Mouse (Mus musculus) heart, adult 9 months (tissue): ENCODE data around the gene Rcbtb2.

Experiments
- DNase-seq, 2 experiments: peaks; one replicate each; pipeline ENCODE4 v3.0.0; 2022; ENCODE audit warnings: low spot score in 2 of 2

Rcbtb2 gene

DNA sequence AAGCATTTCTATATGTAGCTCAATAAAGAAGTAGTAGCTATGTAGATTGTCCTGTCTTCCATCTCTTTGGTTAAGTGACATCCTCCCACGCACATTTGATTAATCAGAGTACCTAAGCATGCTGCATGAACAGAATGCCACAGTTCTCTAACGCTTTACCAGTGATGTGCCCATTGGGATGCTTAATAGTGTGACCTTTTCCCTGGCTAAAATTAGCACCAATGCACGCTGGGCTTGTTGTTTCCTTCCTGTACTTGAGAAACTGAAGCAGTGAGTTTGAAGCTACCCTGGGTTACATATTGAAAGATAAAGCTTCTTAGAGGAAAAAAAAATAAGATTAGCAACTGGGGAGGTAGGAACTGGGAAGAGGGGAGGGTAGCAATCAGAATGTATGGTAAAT lies 81.2 kb downstream of the Rcbtb2 start:
- no peak for DNase-seq

DNA sequence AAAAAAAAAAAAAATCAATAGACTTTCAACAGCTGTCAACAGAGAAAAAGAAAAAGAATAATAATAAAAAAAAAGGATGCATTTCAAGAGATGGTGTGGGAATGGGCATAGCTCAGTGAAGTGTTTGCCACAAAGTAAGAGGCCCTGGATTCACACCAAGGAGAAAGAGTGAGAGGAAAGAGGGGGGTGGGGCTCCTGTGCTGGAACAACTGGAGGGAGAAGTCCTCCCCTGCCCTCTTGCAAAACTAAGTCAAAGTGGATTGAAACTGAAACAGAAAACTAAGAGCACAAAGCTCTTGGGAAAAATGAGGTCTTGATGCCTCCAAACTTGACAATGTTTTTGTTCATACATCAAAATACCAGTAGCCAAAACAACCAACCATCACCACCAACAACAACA lies 86.4 kb downstream of the Rcbtb2 start:
- DNase-seq, result peak; percentile 42 to 56

DNA sequence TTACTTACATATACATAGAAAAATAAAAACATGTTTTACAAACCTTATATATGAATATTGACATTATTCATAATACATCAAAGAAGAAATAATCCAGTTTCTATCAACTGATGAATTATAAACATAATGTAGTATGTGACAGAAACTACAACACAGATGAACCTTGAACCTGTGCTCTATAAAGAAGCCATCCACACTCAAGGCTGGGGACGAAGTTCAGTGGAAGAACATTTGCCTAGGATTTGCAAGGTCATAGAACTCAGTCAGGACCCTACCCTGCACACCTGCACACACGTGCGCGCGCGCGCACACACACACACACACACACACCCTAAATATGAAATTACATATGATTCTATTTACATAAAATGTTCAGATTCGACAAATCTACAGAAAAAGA lies 87.4 kb downstream of the Rcbtb2 start:
- DNase-seq, result no peak

DNA sequence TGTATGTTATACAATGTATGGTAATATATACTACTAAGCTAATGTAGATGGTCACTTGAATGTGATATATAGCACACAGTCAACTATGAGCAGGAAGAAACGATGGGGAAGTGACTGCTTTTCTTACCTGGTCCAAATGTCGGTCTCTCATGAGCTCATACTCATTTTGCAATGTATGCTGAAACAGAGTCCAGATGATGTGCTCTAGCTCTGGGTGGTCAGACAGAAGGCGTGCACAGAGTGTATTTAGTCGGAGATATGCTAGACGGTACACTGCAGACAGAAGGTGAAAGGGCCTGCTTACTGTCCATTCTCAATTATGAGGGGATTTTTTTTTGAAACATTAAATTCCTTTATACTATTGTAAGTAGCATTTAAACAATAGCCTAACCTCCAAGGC lies 88.6 kb downstream of the Rcbtb2 start:
- DNase-seq, result no peak

DNA sequence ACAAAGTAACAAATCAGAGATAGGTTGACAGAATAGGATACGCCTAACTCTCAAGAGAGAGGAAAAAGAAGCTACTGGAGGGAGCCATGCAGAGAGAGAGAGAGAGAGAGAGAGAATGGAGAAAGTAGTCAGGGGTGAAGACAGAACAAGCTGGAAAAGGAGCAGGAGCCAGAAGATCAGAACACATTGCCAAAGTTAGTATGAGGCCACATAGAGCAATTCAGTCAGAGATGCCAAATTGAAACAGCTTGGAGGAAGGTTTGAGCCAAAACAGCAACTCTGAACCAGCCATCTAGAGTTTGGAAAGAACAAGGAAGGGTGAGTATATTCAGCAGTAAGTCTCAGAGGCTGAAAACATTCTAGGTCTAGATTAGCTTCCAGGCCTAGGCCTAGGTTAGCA lies 94.2 kb downstream of the Rcbtb2 start:
- peak; percentile 62 to 64 for DNase-seq

DNA sequence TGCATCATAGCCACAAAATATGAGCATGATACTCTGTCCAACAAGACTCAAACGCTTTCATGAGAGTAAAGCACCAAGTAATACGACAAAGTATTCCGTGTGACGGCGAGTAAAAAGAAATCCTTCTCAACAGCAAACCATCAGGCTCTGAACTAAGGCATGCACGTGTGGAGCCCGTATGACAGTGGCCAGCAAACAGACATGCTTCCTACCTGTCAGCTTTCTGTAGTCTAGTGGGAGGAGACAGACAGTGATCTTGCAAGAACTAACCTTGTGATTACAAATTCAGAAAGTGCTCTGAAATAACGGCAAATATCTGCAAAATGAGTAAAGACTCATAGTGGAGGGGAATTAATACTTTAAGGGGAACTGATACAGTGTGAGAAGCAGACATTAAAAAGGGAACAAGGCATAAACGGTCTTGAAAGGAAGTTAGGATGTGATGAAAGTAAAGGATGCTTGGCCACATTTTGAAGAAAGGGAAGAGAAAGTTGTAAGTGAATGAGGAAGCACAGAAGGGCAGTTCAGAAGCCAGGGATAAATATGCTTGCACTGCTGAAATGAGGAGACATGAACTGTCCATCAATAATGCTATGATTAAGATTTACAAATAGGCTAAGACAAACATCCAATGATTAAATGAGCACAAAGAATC lies 99.6 kb downstream of the Rcbtb2 start:
- DNase-seq, result peak in 1 of 2 experiments; percentile 53

DNA sequence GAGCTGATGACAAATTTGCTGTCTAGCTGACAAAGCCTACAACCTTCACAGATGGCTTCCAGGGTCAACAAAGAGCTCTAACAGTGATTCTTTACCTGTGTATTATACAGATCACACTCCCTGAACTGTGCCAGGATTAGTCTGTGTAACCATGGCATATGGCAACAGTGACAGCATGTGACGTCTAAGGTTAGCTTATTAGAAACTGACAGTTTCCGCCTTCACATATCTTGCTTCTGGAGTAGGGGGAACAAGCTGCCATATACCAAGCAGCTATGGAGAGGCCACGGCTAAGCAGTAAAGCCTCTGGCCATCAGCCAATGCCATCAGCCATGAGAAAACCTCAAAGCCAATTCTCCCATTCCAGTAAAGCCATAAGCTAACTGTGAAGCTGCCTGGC lies 103.5 kb downstream of the Rcbtb2 start:
- no peak for DNase-seq

DNA sequence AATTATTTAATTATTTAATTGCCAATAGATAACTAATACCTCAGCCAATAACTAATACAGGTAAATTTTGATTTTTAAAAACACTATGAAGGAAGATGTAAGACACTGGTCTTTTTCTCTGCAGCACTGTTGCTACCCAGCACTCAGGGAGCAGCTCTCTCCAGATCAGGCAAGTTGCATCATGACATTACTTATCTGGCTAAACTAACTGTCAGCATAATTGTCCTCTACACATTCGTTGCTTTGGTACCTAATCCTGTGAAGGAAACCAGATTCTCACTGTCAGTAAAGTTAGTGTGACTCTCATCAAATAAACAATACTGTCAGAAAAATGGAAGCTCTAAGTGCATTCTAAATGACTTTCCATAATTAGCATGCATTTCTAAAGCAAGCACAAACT lies 104.0 kb downstream of the Rcbtb2 start:
- DNase-seq, result no peak

DNA sequence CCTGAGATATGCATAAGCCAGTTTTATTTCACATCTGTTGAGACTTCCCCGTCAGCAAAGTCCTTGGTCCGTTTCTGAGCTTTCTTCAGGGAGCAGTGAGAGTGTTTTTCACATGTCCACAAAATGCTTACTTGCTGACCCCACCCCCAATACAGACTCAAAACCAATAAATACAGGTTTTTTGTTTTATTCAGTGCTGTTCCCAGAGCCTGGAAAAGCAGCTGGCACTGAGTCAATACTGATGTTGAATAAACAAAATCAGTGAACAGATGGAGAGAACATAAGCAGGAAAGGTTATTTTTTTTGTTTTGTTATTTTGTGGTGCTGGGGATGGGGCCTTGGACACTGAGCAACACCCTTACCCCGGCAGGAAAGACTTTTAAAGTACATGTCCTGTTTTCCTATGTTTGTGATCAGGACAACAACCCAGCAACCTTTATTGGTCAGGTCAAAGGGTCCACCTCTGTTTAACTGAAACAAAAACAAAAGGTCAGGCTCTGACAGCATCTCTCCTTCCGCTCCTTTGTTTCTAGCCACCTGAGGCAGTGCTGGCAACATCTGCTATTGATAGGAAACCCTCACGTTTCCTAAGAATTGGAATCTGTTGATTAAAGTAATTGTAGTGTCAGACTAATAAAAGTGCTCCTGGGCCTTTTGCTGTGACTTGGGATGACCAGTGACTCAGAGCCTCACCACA lies 108.6 kb downstream of the Rcbtb2 start:
- DNase-seq, result peak; percentile 34 to 53

DNA sequence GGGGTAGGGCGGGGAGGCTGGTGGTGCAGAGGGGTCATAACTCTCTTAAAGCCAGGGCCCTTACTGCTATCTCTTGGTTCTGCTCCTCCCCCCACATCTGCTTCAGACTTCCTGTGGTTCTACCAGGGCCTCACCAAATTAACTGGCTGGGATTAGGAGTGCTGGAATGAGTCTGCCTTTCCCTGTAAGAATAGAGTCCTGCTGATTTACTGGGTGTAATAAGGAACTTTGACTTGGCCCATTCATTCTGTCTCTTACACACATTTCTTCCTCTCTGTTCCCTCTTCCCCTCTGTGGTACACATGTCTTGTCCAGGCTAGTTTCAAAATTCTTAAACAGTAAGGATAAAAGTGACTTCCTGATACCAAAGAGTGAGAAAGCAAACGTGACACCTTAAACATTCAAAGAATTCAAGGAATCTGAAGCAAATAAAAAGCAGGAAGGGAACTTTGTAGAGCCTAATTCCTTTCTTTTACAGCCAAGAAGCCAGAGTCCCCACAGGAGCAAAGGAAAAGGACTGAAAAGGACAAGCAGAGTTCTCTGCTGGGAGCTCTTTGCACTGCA lies 111.7 kb downstream of the Rcbtb2 start:
- DNase-seq, result peak in 1 of 2 experiments; percentile 44

DNA sequence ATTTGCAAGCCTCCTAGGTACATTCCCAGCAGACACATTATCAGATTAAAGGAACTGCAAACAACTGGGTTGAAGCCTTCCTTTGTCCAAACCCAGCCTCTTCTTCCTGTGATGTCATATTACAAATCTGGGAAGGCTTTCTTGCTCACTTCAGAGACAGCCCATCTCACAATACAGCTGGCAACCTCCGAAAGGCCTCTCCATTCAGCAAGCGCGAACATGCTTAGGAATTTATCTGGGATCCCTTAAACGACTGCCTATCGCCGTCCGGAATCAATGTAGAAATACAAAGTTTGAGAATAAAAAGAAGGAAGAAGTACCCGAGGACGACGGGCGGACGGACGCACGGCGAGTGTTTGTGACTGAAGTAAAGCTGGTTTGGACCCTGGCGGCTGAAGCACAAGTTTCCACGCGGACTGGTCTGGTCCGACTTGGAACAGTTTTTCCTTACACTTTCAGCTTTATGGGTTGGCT lies 115.0 kb downstream of the Rcbtb2 start, which contains the start of gene Lpar6:
TSS of gene Lpar6 (plus strand) at position 48 of the 474 bp plus-strand sequence.
- peak; percentile 80 to 88 for DNase-seq

DNA sequence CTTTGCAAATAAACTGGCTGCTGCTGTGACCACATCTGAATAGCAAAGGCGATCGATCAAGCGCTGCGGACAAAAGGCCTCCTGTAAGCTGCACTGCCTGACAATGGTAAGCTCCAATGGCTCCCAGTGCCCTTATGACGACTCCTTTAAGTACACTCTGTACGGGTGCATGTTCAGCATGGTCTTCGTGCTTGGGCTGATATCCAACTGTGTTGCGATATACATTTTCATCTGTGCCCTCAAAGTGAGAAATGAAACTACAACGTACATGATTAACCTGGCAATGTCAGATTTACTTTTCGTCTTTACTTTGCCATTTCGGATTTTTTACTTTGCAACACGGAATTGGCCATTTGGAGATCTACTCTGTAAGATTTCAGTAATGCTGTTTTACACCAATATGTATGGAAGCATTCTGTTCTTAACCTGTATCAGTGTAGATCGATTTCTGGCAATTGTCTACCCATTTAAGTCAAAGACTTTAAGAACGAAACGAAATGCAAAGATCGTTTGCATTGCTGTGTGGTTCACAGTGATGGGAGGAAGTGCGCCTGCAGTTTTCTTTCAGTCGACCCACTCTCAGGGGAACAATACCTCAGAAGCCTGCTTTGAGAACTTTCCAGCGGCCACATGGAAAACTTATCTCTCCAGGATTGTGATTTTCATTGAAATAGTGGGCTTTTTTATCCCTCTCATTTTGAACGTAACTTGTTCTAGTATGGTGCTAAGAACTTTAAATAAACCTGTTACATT lies 115.8 kb downstream of the Rcbtb2 start:
- peak; percentile 48 to 56 for DNase-seq

DNA sequence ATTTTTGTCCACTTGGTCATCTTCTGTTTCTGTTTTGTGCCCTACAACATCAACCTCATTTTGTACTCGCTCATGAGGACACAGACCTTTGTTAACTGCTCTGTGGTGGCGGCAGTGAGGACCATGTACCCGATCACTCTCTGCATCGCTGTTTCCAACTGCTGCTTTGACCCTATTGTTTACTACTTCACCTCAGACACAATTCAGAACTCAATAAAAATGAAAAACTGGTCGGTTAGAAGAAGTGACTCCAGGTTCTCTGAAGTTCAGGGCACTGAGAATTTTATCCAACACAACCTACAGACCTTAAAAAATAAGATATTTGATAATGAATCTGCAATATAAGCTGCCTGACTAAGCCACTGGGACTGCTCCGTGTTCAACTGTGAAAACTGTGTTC lies 116.5 kb downstream of the Rcbtb2 start:
- no peak for DNase-seq

DNA sequence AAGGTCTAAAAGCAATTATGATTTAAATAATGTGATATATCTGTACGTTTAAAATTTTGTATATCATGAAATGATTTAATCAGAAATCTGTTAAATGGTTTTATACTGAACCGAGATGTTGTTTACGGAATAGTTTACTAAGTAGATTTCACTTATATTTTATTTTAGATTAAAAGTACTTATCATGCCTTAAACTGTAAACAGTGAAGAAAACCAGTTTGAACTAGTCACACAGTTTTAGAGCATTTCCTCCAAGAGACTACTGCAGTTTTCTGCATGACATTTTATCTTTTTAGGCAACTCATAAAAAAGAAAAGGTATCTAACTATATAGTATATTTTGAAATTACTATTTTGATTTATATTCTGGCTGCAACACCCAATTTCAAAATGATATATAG lies 117.0 kb downstream of the Rcbtb2 start:
- DNase-seq, result no peak

DNA sequence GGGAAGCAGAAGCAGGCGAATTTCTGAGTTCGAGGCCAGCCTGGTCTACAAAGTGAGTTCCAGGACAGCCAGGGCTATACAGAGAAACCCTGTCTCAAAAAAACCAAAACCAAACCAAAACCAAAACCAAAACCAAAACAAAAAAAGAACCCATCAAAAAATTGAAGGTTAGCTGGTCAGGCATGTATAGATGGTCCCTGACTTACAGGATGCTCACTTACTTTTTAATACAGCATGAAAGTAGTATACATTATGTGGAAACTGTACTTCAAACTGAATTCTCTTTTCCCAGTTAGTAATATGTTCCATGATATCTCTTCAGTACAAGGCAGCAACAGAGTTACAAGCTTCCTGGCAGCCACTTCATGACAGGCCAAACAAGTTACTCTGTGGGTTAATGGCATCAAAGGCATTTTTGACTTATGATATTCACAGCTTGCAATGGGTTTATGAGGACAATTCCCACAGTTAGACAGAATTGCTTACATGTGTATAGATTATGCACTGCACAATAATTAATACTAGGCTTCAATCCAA lies 121.3 kb downstream of the Rcbtb2 start:
- DNase-seq, result no peak

DNA sequence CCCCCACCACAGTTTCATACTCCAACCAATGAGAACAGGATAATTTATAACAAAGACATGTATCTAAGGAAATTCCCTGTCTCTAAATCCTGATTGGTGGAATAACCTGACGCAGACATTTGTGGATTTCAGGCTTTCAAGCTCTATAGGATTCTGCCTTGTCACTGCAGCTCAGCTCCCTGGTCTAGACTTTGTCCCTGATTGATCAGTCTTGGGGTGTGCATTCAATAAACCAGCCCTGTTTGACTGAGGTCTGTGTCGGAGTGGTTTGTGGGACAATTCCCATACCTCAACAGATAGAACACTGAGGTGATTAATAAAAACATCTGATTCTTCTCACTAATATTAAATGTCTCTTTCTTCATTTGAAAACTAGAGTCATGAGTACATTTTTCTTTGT lies 127.2 kb downstream of the Rcbtb2 start:
- no peak for DNase-seq

DNA sequence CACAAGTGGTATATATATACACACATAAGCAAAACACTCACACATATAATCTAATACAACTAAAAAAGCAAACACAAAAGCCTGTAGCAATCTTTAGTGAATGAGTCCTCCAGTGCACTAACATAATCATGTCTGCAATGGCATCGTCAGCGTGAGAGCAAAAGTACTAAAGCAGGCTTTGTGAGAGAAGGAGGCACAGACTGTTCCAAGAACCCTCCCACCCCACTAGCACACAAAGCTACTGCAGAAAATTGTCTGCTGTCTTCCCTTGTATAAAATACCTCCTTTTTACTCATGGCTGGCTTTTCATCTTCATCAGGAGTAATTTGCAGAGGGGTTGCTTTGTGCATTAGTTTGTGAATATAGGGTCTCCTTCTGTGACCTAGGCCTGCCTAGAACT lies 129.4 kb downstream of the Rcbtb2 start:
- DNase-seq, result no peak

DNA sequence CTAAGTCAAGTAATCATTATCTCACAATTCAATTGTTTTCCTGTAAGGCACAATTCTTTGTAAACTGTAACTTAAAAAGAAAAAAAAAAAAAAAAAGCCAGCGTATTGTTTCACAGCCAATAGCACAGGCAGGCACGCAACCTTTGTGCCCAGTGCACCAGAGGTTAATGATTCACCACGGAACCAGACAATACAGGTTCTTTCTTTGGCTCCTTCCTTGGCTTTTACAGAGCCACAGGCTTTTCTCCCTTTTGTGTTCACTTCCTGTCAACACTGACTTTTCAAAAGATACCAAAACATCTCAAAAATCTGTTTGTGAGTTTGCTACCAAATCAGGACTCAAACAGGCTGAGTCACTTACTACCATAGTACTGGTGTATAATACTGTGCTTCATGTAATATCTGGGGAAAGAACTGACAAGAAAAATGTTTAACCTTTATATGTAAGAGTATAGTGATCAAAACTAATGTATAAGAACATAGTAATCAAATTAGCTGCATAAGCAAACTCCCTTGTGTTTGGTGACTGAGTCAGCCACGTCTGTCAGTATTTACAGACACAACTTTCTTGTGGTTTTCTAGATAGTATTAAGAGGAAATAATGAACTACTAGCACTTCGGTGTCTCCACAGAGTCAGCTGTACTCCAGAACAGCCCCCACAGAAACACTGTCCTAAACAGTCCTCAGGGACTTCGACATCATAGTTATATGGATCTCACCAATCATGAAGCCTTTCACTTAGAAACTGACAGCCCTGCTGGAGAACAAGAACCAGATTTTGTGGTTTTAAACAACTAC lies 130.8 kb downstream of the Rcbtb2 start:
- DNase-seq, result no peak

DNA sequence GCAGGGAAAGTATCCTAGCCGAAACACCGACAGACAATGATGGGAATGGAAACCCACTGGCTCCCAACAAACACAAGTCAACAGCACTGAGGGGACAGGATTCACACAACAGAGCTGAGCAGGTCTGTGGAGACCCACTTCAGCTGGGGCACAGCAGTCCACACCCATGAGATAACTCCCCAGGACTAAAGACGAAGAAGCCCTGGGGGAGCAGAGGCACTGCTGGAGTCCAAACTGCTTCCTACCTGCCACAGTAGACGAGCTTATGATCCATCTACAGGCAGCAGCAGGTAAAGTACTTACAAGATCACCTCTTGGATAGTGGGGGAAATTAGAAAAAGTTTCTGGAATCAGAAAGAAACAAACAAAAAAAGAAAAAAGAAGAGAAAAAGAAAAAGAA lies 131.6 kb downstream of the Rcbtb2 start:
- no peak for DNase-seq

DNA sequence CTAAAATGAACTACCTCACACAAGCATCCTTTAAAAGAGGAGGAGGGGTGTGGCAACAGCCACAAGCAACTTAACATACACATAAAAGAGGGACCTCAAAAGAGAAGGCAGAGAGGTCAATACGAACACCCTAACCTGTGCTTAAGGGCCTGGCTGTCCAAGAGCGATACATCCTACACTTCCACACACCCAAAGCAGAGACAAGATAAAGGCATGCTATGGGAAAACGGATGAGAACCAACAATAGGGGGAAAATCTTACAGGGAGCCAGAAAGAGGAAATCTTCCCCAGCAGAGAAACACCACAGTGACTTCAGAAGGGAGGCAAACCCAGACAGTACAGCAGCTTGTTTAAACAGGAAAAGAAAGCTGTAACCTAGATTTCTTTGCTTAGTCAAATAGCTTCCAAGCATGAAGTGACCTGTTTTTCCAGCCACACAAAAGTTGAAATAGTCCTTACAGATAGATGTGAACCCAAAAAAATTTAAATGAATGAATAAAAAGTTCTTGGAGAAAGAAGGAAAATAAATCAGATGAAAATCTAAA lies 132.7 kb downstream of the Rcbtb2 start:
- no peak for DNase-seq

DNA sequence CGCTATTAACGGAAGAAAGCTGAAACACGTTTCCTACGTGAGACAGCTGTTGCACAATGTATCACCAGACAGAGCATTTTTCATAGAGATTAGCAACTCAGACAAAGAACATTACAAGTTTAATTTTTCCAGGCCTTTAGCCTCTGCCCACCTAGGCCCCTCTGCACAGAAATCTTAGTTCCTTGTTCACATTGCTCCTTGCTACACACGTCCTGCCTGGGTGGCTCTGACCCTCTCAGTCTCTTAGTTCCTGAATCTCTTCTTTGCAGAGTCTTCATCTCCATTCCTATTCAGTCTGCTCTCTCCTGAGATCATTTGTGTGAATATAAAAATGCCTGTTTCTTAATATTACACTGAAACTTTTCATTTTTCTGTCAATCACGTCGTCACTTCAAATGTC lies 134.5 kb downstream of the Rcbtb2 start:
- DNase-seq, result no peak
